Mouse (Mus musculus): ENCODE measurements around the gene D17Wsu92e.
"Not testable (repeated sequence)": the region's sequence is repeated elsewhere in the genome, so short reads cannot be mapped to it uniquely, and the experiment has no call there.

Gene D17Wsu92e

DNA sequence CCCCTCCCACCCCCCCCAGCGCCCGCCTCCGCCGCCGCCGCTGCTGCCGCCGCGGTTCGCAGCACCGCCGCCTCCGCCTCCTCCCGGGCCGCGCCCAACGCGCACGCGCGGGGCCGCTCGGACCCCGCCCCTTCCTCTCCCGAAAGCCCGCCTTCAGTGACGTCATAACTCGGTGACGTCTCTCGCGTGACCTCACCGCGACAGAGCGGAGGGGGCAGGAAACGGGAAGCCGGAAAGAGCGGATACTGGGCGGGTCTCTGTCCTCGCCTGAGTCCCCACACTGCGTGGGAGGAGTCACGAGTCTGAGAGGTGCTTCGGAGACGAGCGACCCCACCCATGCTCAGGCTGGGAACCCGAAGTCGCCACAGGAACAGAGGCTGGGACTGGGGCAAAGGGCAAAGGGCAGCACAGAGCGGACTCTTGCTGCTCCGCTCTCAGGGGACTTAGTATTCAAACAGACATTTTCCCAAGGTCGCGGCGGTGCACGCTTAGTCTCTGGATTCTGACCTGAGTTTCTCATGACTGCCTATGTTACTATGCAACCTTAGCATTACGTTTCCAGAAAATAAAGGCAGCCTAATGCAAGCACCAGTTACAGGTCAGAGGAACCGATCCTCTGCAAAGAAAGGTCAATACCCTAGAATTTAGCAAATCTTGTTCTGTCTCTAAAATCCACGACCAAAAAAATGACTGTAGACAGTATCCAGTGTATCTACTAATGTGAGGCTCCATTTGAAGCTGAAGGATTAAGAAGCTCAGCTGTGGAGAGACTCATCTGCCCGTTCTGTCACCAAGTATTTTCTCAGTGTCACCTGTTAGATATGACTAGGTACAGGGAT, at the start of gene D17Wsu92e:
D17Wsu92e (minus strand) TSS at position 81 of the 839 bp plus-strand sequence.
- peak; percentile 99 for DNase-seq

DNA sequence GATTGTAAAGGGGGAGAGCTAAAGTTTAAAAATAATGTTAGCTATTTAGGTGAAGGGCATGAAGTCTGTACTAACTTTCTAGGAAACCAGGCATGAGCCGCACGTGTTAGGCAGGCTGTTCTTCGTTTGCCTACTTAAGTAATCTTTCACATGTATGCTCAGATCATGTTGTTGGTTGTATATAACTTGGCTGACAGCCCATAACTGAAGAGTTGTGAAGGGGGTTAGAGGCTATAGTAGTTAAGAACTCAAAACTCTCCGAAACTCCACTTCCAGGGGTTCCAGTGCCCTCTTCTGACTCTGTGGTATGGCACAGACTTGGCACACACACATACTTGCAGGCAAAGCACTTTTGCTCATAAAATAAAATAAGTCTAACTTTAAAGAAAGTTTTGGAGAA, 46.3 kb upstream of the D17Wsu92e start:
- DNase-seq = no peak

GRCm38 (mm10) chr17:27865461-27865860, 45.0 kb upstream of the D17Wsu92e start:
- no peak for DNase-seq

- DNase-seq = no peak
Observed at GRCm38 (mm10) chr17:27859131-27859530, 38.7 kb upstream of the D17Wsu92e start.

DNA sequence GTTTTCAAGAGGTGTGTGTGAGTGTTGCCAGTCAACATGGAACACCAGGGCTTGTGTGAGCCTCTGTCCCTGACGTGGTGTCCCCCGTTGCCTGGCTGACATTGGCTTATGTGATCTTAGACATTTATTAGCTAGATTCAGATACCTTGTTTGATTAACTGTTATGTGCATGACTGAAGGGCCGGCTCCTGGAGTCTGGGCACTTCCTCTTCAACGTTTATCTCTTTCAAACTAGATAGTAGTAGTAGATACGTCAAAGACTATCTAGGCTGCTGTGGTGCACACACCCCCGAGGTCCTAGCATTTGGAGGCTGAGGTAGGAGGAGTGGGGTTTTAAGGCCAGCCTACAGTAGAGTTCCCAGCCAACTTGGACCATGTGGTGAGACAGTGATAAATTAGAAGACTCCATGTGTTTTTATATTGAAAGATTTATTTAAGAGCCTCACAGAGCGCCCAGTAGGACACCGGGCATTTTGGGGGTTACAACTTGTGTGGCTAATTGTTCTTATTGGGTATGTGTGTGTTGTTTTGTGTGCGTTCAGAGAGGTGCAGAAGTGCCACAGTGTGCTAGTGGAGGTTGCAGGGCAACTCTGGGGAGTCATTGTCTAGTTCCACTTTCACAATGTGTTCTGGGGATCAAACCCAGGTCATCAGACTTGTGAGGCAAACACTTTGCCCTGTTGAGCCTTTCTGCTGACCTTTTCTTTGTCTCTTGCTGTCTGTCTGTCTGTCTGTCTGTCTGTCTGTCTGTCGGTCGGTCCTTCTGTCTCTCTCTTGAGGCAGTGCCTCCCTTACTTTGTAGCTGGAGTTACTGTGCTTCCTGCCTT, 37.4 kb upstream of the D17Wsu92e start:
- no peak for DNase-seq

DNA sequence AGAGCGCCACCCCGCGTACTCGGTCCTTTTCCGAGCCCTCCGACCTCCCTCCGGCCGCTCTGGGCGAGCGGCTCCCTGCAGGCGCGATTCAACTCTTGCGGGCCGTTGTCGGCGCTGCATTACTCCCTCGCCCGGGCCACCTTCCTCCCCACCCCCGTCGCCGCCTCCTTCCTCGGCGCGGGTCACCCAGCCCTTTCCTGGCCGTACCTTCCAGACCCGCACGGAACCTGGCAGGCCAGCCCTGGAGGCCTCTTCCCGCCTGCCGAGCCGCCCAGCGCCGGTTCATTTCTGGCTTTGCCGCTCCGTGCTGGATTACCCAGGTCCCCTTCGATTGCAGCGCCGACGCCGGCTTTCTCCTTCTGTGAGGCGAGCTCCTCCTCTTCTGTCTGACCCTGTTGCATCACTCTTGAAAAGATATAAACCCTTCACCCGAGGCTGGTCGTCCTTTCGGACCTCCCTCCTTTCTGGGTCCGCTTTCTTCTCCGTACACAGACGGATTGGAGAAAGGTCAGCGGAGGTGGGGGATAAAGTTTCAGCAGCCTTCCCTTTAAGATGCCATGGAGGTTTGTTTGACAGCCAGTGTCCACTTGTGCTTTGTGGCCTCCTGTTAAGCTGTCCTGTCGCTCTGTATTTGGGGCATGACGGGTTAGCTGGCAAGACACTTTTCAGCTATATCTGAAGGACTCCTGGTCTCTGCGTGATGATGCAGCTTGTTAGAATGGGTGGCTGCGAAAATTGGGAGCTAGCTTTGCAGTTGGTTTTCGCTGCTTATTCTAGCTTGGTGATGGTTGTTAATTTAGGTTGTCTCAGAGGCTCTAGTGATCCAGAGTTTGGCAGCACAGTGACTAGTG, 36.6 kb upstream of the D17Wsu92e start:
- peak; percentile 77 for DNase-seq

- peak; percentile 95 for DNase-seq
Observed at GRCm38 (mm10) chr17:27856265-27856797, 35.9 kb upstream of the D17Wsu92e start, which contains the start of gene Uhrf1bp1. Uhrf1bp1 (plus strand) TSS chr17:27856441.

DNA sequence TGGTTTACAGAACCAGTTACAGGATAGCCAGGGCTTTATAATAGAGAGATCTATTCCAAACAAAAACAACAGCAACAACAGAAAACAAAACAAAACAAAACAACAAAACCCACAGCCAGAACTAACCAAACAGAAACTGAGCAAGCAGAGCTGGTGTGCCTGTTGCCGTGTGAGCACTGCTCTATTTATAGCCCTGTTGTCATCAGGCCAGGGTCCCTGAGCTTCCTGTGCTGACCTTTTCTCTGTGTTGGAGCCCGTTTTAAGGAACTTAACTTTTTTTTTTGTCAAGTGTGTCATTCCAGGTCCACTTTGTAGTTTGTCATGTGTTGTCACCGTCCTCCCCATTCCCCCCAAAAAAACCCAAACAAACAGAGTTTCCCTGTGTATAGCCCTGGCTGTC, 30.6 kb upstream of the D17Wsu92e start:
- DNase-seq = no peak

GRCm38 (mm10) chr17:27848351-27848750, 27.9 kb upstream of the D17Wsu92e start:
- no peak for DNase-seq

GRCm38 (mm10) chr17:27839469-27840252, 19.2 kb upstream of the D17Wsu92e start:
- peak; percentile 97 for DNase-seq

DNA sequence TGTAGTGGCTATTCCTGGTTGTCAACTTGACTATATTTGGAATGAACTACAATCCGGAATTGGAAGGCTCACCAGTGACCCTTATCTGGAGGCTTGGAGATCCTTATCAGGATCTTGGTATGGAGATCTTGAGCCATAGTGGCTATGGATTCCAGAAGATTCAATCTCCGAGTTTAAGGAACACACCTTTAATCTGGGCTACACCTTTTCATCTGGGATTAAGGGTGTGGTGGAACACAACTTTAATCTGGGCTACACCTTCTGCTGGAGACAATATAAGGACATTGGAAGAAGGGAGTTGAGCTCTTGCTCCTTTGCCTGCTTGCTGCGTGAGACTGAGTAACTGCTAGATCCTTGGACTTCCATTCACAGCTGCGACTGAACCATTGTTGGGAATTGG, 17.4 kb upstream of the D17Wsu92e start, which contains the start of gene Snrpc:
Snrpc (plus strand) TSS at position 301 of the 400 bp plus-strand sequence.
- not testable (repeated sequence) for DNase-seq

DNA sequence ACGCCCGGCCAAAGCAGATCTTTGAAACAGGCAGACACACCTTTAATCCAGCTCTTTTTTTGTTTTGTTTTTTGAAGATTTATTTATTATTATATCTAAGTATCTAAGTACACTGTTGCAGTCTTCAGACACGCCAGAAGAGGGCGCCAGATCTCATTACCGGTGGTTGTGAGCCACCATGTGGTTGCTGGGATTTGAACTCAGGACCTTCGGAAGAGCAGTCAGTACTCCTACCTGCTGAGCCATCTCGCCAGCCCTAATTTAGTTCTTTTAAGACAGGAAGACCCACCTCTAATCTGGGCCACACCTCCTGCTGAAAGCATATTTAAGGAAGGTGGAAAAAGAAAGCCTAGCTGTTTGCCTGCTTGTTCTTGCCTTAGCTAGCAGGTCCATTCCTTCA, 10.0 kb upstream of the D17Wsu92e start:
- peak; percentile 35 for DNase-seq

DNA sequence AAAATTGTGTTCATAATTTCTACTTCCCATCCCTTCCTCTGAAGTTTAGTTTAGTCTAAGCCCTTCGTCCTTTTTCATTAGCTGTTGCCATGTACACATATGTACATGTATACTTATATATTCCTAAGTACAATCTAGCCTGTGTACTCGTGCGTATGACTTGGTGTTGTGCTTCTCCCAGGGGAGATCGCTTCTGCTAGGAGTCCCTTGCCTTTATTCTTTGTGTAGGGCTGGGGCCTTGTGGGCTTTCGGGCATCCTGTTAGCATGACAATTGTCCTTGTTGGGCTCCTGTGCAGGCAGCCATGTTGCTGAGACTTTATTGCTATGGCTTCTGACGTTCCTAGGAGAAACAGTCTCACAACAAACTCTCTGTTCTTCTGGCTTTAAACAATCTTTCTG, 7.1 kb upstream of the D17Wsu92e start:
- DNase-seq = no peak

- DNase-seq = peak; percentile 70
Observed at GRCm38 (mm10) chr17:27826908-27827383, 6.5 kb upstream of the D17Wsu92e start.

- DNase-seq = peak; percentile 90
Observed at GRCm38 (mm10) chr17:27825984-27826905, 5.8 kb upstream of the D17Wsu92e start.

DNA sequence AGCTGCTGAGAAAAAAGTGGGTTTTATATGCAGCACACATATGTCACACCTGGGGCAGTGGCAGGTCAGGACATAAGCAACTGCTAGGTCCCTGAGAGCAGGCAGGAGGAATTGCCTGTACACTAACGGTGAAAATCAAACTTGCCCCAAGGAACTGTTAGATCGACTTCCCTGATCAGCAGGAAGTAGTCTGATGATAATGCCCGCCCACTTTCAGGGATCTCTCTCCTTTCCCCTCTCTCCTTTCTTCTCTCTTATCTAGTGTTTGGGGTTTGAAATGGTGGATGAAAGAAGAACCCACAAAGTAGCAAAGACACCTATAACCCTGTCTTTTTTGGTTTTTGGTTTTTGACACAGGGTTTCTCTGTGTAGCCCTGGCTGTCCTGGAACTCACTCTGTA, 5.1 kb upstream of the D17Wsu92e start:
- no peak for DNase-seq

- DNase-seq = no peak
Observed at GRCm38 (mm10) chr17:27824941-27825340, 4.5 kb upstream of the D17Wsu92e start.

- DNase-seq = no peak
Observed at GRCm38 (mm10) chr17:27823142-27823905, 2.9 kb upstream of the D17Wsu92e start.

Measured in kidney, postnatal 10 days (tissue).